Mouse (Mus musculus) C2C12 (cell line): ENCODE measurements around the gene Strn.

Experiments used
- CTCF ChIP-seq: IDR thresholded peaks from one replicate; pipeline ENCODE4 v1.5.1; 2011; ENCODE audit not compliant: control insufficient read depth, insufficient read depth, insufficient read length
- MAX ChIP-seq: IDR thresholded peaks from one replicate; pipeline ENCODE4 v1.6.1; 2011; ENCODE audit warnings: mild to moderate bottlenecking, control low read depth
- MYOG ChIP-seq: IDR thresholded peaks from one replicate; pipeline ENCODE4 v1.6.1; 2011; ENCODE audit not compliant: control insufficient read depth, insufficient read length; ENCODE audit errors: extremely low read depth

GRCm38 (mm10) chr17:78687971-78688370 lies 49.0 kb downstream of the Strn start:
- TF ChIP-seq CTCF, result no peak
- TF ChIP-seq MYOG, result no peak
- TF ChIP-seq MAX, result no peak
